Mouse (Mus musculus) heart, postnatal 4 days (tissue): Measurements from ENCODE around the gene Dscam. TPM values are rescaled to one million over a fixed set of nuclear protein-coding genes. Genes with fewer than 3 reads are reported as not detected.

Source experiments
- DNase-seq: peaks from one replicate; pipeline ENCODE4 v3.0.0; 2021
- total RNA-seq, 2 experiments: library from RNA; stranded (reverse); gene quantifications; 2 replicates each; pipeline ENCODE4 v1.2.3; 2021

The Dscam gene
- total RNA-seq, 2 experiments from 2014 or later = 0.05 TPM; not detected in 1

DNA sequence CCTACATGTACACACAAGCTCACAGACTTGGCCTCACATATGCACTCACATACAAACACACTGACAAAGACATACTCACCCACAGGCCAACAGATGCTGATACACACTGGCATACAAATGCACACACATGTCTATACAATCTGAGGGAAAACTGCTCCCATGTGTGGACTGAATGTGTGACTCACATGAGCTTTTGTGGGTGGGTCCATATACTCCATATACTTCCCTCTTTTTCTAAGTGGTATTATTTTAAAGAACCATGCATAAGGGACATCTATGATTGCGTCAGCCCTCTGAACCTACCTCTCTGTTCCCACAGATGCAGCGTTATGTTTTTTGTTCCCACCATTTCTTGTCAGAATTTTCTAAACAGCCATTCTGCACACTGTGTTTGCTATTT lies 453.9 kb downstream of the Dscam start:
- DNase-seq = no peak

DNA sequence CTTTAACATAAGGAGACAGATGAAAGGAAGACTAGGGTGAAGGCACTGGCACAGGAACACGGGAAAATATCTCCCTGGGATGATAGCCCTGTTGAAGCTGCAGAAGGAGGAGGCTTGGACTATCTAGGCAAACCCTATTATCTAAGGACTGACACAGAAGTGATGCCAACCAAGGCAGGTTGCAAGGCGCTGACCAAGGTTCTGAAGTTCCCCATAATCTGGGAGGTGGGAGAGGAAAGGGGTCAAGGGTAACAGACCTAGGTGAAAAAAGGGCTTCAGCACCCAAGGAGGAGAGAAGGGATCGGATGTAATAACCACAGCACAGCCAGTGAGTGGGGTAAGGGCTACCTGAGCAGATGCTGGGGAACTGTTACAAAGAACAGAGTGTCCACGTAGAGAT lies 458.6 kb downstream of the Dscam start:
- no peak for DNase-seq

DNA sequence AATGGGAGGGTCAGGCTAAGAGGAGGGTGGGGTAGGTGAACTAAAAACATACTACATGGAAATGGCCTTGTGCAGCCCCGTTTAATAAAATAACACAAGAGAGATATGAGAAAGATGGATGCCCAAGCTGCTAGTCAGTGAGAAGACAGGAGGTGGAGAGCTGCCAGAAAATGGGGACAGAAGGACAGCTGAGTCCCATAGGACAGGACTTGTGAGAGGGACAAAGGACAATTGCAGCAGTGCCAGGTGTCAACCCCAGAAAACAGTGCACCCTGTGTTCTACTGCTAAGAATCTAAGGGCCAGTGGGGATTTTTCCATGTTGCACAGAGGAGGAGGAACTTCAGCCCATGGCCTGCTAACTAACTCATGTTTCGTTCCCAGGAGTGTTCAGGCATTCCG lies 470.0 kb downstream of the Dscam start:
- DNase-seq = no peak

DNA sequence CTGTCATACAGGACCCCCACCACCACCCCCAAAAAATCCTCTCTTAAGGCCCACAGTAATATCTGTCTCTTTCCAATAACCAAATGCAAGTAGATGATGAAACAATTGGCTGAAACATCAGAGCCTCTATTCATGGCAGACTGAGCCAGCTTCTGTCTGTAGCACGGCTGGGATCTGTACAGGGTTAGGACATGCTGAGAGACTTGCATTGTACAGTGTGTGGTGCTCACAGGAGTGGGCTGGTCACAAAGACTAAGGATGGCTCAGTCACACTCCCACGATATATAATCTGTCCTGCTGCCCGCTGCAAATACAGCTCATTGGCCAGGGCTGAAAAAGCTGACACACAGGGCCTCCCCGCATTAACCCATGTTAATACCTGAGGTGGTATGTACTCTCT lies 474.7 kb downstream of the Dscam start:
- no peak for DNase-seq

DNA sequence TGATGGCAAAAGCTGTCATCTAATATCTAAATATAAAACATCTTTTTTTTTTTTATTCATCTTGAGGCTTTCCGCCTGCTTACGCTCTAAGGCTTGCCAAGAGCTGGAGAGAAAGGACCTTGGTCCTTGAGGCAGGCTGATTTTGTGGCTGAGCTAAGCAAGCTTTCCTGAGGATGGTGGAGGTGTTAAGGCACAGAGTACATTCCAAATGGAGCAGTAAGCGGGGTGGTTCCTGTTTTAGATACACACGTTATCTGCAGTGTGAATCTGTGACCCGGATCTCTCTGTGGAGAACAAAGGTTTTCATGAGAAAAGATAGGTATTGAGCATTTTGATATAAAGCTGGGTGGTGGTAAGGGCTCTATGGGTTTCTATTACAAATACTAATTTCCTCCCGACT lies 479.0 kb downstream of the Dscam start:
- DNase-seq = no peak

DNA sequence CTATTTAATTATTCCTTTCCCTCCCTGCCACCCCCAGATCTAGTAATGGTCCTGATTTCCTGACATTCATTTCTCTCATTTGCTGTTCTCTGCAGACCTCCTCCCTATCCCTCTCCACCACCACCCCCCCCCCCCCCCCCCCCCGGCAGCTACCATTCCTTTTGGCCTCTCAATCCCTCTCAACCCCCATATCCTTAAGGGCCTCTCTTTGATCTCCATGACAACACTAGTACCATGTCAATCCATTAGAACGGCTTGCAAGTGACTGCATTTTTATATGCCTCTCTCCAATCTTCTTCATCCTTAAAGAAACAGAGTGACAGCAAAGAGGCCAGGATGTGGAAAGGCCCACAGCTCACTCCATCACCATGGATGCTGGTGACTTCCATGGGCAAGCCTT lies 480.5 kb downstream of the Dscam start:
- no peak for DNase-seq

DNA sequence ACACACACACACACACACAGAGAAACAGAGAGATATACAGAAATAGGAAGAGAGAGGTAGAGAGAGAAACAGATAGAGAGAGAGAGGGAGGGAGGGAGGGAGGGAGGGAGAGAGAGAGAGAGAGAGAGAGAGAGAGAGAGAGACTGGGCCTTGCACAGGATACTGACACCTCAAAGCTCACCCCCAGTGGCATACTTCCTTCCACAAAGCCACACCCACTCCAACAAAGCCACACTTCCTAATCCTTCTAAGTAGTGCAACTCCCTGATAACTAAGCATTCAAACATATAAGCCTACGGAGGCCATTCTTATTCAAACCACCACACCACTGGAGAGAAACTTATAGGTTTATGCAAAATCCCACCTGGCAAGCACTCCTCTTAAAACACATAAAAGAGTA lies 481.1 kb downstream of the Dscam start:
- no peak for DNase-seq

DNA sequence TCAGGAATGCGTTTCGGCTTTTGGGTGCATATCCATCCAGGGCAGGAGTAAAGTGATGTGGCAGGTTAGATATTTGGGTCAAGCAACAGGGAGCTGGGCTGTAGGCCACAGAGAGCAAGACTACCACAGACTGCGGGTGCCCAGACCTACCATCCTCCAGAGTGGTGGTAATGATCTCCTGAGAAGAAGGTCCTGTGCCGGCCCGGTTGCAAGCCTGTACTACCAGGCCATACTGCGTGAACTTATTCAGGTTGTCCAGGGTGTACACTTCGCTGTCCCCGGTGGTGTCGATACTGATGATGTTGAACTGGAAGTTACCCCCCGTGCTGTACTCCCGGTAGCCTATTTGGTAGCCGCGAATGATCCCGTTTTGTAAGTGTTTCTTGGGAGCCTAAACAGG lies 485.5 kb downstream of the Dscam start:
- DNase-seq = no peak

DNA sequence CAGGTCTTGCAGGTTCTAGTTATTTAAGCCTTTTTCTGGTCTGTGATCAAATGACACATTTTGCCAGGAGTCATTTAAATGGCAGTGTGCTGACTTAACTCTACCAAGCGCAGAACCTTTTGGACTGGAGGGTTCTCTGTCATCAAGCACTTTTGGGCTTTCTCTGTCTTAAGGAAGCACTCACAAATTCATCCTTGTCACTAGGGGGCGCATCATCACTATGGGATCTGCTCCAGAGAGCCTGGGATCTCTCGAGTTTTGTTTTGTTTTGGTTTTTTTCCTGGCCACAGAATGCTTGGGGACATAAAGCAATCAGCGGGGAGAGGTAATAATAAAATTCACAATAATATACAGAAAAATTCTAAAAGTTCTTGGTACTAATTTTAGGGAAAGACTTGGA lies 486.0 kb downstream of the Dscam start:
- DNase-seq = peak; percentile 69

DNA sequence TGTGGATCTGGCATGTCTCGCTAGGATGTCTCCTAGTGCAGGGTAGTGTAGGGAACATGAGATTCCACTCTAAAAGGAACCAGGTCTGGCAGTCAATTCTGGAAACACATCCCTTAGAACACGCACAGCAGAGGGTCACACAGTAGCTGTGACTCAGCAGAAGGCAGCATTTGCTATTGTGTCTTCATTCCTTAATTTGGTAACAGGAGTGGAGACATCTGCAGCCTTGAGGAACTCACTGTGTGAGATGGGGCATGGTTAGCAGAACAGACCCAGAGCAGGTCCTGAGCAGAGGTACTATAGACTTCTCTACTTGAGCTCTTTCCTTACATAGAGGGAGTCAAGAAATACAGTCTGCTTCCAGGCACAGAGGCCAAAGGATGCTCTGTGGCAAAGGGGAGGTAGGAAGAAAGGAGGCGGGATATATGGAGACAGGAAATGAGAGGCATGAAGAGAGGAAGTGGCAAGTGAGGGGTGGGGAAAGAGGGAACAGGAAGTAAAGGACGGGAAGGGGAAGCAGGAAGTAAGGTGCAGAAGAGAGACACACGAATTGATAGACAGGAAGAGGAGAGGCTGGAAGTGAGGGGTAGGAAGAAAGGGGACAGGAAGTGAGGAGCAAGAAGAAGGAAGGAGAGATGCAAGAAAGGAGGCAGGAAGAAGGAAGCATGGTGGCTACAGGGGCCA lies 488.1 kb downstream of the Dscam start:
- DNase-seq = no peak

DNA sequence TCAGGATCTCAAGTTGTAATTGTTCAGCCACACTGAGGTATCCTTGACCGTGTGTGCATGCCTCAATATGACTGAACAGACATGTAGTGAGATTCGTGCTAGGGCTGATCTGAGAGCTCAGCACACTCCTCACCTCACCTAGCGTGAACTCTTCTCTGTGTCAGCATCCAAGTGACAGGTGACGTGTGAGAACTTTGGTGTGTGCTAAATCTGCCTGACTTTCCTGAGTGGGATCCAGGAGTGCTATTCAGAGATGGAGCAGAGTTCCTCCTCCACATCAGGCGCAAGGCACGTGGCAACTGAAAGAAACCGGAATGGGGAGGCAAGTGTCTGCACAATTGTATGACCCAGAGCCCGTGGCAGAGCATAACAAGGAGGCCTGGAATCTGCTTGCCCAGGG lies 490.6 kb downstream of the Dscam start:
- DNase-seq = no peak

DNA sequence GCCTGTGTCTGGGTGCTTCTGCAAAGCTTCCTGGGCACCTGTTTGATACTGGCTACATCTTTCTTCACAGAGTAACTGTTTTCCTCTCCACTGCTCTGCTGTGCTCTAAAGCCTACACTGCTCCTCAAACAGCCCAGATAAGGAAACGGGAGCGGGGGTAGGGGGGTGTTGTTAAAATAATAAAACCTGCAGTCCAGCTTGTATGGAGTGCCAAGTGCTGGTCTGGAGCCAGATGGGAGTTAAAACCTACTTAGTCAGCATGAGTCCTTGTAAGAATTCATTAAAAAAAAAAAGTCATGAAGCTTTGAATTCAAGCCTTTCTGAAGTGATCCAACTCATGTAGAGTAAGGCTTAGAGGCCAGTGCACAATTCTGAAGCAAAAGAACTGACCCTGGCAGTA lies 493.1 kb downstream of the Dscam start:
- DNase-seq = peak; percentile 19

DNA sequence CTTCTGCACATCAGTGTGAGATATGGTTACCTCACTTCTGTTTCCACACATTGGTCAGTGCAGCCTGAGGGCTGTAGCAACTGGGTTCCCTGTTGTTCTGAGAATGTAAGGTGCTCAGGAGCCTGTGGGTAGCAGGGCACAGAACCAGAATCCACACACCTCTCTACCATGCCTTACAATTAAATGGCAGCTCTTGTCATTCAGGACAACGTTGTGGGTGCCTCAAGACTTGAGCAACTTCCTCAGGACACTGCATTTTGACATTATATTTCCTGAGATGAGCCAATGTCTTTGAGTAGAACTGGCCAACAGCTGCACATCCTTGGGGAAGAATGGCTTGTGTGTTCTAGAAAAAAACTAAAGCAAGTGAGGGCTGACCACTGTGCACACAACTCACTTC lies 493.9 kb downstream of the Dscam start:
- DNase-seq = no peak

DNA sequence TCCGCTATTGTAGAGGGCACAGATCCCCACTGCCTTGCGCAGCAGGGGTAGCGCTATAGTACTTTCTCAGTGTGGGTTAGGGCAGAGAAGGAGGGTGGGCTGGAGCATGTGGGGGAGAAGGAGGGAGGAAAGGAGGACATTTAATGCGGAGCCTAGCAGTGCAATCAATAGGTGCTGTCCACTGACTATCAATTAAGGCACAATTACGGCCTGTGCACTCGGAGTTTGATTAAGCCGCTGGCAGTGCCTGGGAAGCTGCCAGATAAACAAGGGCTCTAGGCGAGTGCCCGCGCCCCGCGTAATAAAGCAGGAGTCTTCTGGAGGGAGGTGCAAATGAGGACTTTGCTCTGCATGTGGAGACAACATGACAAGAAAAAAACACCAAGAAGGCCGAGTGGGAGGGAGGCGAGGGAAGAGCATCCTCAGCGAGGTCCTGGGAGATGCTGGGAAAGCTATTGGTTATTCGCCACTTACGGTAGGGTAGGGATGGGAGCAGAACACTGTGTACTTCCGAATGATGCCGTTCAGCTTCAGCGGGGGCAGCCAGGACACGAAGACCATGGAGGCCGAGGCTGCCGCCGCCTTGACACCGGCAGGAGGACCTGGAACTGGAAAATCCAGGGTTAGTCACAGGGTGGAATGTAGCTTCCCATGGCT lies 497.2 kb downstream of the Dscam start:
- DNase-seq = no peak

DNA sequence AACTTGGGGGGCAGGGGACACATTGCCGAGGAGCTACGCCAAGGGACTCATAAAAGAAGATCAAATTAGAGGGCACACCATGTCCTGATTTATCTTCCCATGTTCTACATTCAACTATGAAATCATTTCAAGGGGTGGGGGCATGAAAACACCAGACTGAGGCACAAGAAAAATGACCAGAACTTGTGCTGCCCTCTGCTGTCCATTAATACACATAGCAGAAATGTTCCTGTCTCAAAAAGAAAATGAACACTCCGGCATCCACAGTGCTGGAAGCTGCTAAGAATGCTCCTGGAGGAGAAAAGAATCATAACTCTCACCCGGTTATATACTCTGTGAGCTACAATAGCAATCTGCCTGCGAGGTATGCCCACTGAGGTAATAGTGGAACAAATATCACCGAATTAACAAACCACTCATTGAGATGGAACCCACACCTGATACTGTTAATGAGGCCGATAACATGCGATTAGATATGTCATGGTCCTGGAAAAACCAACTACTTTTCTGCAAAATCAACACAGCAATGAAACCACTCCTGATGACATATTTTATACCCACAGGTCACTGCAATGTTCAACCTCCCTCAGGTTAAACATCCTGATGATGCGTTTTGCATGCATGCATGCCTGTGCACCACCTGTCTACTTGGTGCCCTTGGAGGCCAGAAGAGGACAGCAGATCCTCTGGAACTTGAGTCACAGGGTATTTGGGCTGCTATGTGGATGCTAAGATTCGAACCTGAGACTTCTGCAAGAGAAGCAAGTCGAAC lies 498.8 kb downstream of the Dscam start:
- DNase-seq = peak; percentile 9

DNA sequence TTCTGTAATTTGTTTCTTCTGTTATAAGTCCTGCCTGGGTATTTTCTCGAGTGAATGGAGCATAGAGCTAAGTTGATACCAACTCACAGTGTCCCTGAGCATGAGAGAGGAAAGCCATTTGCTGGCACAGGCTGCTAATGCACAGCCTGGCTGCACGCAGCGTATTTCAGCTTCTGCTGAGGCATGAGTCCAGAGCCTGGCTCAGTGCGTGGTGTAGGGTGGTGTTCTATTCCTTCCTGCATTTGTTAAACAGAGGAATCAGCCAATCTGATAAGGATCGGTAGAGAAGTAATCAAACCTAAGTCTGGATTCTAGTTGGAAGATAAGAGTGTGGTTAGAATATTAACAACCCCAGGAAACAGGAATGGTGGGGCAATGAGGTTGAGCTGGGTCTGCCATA lies 500.8 kb downstream of the Dscam start:
- DNase-seq = no peak

DNA sequence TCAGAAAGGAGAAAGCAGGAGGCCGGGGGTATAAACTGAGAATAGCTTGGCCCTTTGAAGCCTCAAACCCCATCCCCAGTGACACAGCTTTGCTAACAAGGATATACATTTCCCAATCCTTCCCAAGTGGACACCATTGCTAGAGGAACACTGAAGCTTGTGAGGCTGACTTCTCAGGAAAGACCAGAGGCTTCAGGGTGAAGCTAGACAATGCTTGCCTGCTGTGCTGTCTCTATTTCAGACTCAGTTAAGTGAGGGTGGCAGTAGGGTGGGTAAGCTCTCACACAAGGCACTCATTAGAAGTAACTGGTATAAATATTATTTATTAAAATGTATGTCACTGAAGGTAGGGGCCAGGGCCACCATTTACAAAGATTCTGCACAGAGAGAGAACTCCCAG lies 502.1 kb downstream of the Dscam start:
- DNase-seq = no peak

DNA sequence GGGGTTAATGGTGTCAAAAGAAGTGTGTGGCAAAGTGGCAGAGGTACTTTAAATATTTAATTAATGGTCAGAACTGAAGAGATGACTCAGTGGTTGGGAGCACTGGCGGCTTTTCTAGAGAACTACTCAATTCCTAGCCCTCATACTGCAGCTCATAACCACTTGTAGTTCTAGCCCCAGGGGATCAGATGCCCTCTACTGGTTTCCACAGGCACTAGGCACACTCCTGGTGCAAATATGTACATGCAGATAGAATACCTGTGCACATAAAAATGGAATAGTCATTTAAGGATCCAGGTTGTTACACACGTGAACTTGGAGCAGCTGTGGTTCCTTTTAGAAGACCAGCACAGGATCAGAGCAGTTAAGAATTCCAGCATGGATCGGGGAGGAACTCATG lies 509.5 kb downstream of the Dscam start:
- DNase-seq = no peak

DNA sequence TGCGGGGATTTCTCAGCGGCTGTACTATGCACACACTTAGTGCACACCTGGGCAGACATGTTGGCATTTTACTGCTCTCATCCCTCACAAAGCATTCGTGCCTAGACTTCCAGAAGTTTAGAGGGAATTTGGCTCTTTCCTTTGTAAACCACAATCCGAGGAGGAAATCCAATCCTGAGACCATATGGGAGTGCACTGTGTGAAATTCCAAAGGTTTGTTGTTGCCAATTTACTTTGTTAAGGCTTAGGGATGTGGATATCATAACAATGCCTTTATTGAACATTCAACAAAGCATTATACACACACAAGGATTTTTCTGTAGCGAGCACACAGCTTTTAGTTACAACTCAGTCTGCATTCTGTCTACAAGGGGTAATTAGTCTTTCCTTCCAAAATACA lies 511.3 kb downstream of the Dscam start:
- no peak for DNase-seq

DNA sequence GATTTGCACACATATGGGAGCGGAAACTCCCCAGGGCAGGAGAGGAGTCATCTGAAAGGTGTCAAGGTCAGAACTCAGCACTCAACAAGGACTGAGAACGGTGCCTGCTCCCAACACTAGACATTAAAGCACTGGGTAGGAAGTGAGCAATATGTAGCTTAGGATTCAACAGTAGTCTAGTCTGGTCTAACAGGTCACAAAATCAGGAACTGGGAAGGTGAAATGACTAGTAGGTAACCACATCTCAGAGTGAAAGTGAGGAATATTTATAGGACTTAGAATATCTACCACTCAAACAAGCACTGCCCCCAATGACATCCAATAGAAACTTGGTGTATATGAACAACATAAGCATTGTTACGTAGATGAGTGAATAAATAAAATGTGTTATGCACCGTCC lies 515.0 kb downstream of the Dscam start:
- DNase-seq = no peak

DNA sequence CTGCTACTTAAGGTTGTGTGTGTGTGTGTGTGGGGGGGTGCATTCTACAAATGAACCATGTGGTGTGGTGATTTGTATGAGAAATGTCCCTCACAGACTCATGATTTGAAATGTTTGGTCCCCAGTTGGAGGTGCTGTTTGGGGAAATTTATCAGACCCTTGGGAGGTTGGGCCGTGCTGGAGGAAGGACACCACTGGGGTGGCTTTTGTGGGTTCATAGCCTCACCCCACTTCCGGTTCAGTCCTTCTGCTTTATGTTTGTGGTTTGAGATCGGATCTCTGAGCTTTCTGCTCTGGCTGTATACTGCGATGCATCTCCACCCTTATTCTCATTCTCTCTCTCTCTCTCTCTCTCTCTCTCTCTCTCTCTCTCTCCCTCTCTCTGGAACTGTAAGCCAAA lies 516.5 kb downstream of the Dscam start:
- DNase-seq = no peak

DNA sequence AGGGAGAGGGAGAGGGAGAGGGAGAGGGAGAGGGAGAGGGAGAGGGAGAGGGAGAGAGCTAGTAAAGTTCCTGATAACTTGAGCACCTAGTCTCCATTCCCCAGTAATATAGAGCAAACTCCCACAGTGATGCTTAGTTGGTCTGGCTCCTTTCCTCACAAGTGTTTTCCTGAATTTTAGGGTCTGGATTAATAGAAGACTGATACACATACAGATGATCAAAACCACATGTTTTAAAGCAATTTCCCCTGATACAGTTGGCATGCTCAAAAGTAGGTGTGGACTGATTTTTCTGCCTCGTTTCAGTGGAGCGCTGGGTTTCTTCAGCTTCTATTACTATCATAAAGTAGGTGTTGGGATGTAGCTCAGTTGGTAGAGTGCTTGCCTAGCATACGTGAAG lies 519.1 kb downstream of the Dscam start:
- DNase-seq = no peak

DNA sequence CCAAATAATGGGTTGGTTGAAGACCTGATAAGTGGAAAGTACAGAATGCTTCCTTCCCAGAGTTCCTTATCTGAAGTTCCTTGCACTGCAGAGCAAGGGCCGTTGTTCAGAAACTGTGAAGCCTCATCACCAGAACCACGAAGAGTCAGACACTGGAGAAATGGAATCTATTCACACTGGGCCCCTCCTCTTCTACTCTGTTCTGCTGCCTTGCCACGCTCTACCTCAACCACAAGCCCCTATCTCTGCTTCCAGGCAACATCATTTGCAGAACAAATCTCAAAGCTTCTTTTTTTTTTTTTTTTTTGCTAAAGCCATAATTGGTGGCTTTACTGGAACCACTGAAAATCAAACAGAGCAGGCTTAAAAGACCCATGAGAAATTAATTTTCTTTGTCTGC lies 530.5 kb downstream of the Dscam start:
- no peak for DNase-seq

DNA sequence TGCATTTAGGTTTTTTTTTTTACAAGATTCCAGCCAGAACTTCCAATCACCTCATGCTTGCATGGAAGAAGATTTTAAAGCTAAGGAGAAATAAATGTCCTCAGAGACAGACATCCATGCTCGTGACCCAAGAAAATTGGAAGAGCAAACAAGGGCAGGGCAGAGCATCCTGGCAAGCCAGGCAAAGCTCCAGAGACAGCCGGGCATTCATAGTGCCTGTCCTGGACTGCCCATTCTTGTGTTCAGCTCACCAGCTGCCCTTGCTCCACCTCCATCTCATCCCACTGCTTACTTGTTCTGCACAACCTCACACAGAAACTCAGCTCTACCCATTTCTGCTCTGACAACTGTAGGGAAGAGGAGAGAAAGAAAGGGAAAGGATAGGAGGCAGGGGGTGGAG lies 534.6 kb downstream of the Dscam start:
- DNase-seq = no peak
